Mouse (Mus musculus) lung, adult 2 months (tissue): ENCODE results near the gene Gse1.

Experiments used
- CTCF ChIP-seq: fragments of 200-500 bp; IDR thresholded peaks from 2 replicates; pipeline ENCODE4 v1.5.1; 2011; ENCODE audit warnings: mild to moderate bottlenecking, low read length, control low read depth; ENCODE audit not compliant: insufficient read depth
- POLR2A ChIP-seq: fragments of 200-500 bp; IDR thresholded peaks from 2 replicates; pipeline ENCODE4 v1.6.1; 2011; ENCODE audit warnings: low read depth, mild to moderate bottlenecking, control low read depth, low read length, borderline replicate concordance; ENCODE audit errors: extremely low read depth

DNA sequence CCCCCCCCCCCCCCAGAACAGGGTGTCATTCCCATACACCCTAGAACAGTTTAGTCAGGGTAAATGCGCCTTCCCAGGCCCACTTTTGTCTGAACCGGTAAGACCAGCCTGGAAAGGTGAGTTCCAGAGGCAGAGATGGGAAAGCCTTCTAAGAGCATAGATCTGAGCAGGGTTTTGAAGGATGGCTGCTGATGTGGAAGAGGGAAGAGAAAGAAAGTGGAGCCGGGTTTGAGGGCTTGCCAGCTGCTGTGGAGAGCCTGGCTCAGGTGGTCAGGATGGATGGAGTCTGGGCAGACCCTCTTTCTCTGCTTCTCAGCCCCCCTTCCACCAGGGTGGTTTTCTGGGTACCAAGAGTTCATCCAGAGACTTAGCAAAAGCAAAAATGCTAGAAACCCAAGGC is 305.1 kb downstream of the Gse1 start:
- no peak for TF ChIP-seq POLR2A
- no peak for TF ChIP-seq CTCF
